29 mouse cellular contexts compared by ENCODE assay signal in the genomic region with DNA sequence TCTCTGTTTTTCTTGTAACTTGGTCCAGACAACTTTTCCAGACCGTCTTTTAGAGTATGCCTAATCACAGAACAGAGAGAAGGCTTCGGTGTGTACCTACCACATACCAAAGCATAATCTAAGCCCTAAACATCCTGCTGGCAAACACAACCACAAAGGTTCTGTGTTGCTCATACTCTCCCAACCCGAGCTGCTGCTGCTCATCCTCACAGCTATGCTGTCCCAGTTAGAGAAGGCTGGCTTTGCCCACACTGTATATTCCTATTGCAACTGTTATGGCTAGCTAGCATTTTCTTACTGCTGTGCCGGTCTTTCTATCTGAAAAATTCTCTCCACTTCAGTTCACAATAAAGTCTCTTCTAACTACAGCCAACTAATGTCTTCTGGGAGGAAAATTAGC.
"Had no signal": no experiment of that assay in that cellular context is flagged by ENCODE, and none has a peak within 500 bp of the region (broad histone marks: within the 10 kb centered on the region; RNA-seq: fewer than 3 reads in every experiment).

No protein-coding gene starts in this region.

- H3K27me3 ChIP-seq: embryonic facial prominence, embryonic 12.5 days; embryonic facial prominence, embryonic 13.5 days; embryonic facial prominence, embryonic 15.5 days; forebrain, embryonic 12.5 days; forebrain, embryonic 13.5 days; forebrain, embryonic 15.5 days had no signal

- H3K4me1 ChIP-seq: embryonic facial prominence, embryonic 13.5 days had no signal

- H3K4me3 ChIP-seq: embryonic facial prominence, embryonic 10.5 days; embryonic facial prominence, embryonic 12.5 days; embryonic facial prominence, embryonic 13.5 days; embryonic facial prominence, embryonic 15.5 days; erythroblast, embryonic 14.5 days; forebrain, embryonic 10.5 days; forebrain, embryonic 12.5 days; forebrain, embryonic 13.5 days; forebrain, embryonic 15.5 days; gastrocnemius, adult 2 months; heart, adult 2 months; heart, embryonic 10.5 days had no signal

- H3K27ac ChIP-seq: embryonic facial prominence, embryonic 10.5 days; embryonic facial prominence, embryonic 12.5 days; embryonic facial prominence, embryonic 13.5 days; embryonic facial prominence, embryonic 15.5 days; forebrain, embryonic 10.5 days; forebrain, embryonic 12.5 days; forebrain, embryonic 13.5 days; forebrain, embryonic 15.5 days; gastrocnemius, adult 2 months; heart, adult 2 months; heart, embryonic 10.5 days had no signal

- ATAC-seq: forebrain, embryonic 13.5 days; forebrain, embryonic 14.5 days; forebrain, embryonic 15.5 days; forebrain, embryonic 16.5 days; forebrain, postnatal 0 days had no signal

- H3K36me3 ChIP-seq: embryonic facial prominence, embryonic 10.5 days; embryonic facial prominence, embryonic 12.5 days; embryonic facial prominence, embryonic 13.5 days; embryonic facial prominence, embryonic 15.5 days; forebrain, embryonic 10.5 days; forebrain, embryonic 12.5 days; forebrain, embryonic 15.5 days; heart, embryonic 10.5 days had no signal

- DNase-seq: cerebellum, adult 8-10 months; cerebellum, adult 9-10 months; cerebellum, adult 9-11 months; cerebellum, postnatal 10 days; cerebellum, postnatal 14 days; cerebellum, postnatal 25 days; cerebellum, postnatal 36 days; embryo, embryonic 11 days; forebrain, postnatal 0 days; gastrocnemius, adult 2 months; gastrocnemius, postnatal 10 days; gastrocnemius, postnatal 14 days; gastrocnemius, postnatal 25 days; gastrocnemius, postnatal 36 days; heart, adult 11 months; heart, adult 18-20 months; heart, adult 2 months had no signal
